Mouse (Mus musculus) MEL (cell line): ENCODE results near the gene Tmem202. TPM values are rescaled to one million over a fixed set of nuclear protein-coding genes. Genes with fewer than 3 reads are reported as not detected.

Experiments used
- DNase-seq: peaks from one replicate; pipeline ENCODE4 v3.0.0; 2011; ENCODE audit warnings: low read depth, low spot score
- H3K27ac ChIP-seq: 2 replicates; pipeline ENCODE4 v1.5.1; 2012; ENCODE audit warnings: low read depth, mild to moderate bottlenecking, control low read depth, low read length, moderate library complexity; ENCODE audit not compliant: control insufficient read depth
- H3K27me3 ChIP-seq, 2 experiments: fragments of 150-350 bp in 1 of 2; sonication (generic) in 1 of 2; 2 replicates each; pipeline ENCODE4 v1.6.1; 2012; ENCODE audit warnings: low read length in 2 of 2, mild to moderate bottlenecking in 2 of 2, improper control_type of control experiment in 1 of 2, moderate library complexity in 1 of 2; ENCODE audit not compliant: insufficient read depth in 2 of 2, control insufficient read depth in 1 of 2
- H3K36me3 ChIP-seq, 2 experiments: 2 replicates each; pipeline ENCODE4 v1.6.1; 2012 to 2014; ENCODE audit warnings: low read length in 2 of 2, improper control_type of control experiment in 1 of 2, inconsistent platforms in 1 of 2, mild to moderate bottlenecking in 1 of 2; ENCODE audit not compliant: insufficient read depth in 2 of 2, control insufficient read depth in 1 of 2
- H3K4me1 ChIP-seq, 2 experiments: fragments of 150-350 bp in 1 of 2; sonication (generic) in 1 of 2; 2 replicates each; pipeline ENCODE4 v1.6.1; 2012; ENCODE audit warnings: low read length in 2 of 2, improper control_type of control experiment in 1 of 2, mild to moderate bottlenecking in 1 of 2; ENCODE audit not compliant: insufficient read depth in 2 of 2, control insufficient read depth in 1 of 2
- H3K4me3 ChIP-seq, 2 experiments: fragments of 150-350 bp in 1 of 2; sonication (generic) in 1 of 2; 2 replicates each; pipeline ENCODE4 v1.5.1; 2012; ENCODE audit warnings: low read depth in 2 of 2, low read length in 2 of 2, mild to moderate bottlenecking in 2 of 2, moderate library complexity in 2 of 2, control low read depth in 1 of 2, improper control_type of control experiment in 1 of 2; ENCODE audit not compliant: control insufficient read depth in 1 of 2, insufficient read depth in 1 of 2
- H3K79me2 ChIP-seq: 2 replicates; pipeline ENCODE4 v1.6.1; 2012; ENCODE audit warnings: mild to moderate bottlenecking, low read length, moderate library complexity; ENCODE audit not compliant: control insufficient read depth, poor library complexity, insufficient read depth
- H3K9ac ChIP-seq: 2 replicates; pipeline ENCODE4 v1.6.1; 2012; ENCODE audit warnings: low read depth, mild to moderate bottlenecking, control low read depth, low read length, moderate library complexity; ENCODE audit not compliant: control insufficient read depth, poor library complexity, severe bottlenecking
- H3K9me3 ChIP-seq: fragments of 150-350 bp; sonication (generic); replicated peaks from 2 replicates; pipeline ENCODE4 v1.6.1; 2012; ENCODE audit warnings: mild to moderate bottlenecking, low read length, improper control_type of control experiment, moderate library complexity; ENCODE audit not compliant: insufficient read depth
- CTCF ChIP-seq, 3 experiments: IDR thresholded peaks in 2 of 3; conservative IDR thresholded peaks in 1 of 3; 2 replicates each; pipeline ENCODE4 v1.5.1; 2011 to 2012; ENCODE audit warnings: low read length in 3 of 3, low read depth in 2 of 3, mild to moderate bottlenecking in 2 of 3, improper control_type of control experiment in 1 of 3, inconsistent platforms in 1 of 3, mixed read lengths in 1 of 3, moderate library complexity in 1 of 3; ENCODE audit not compliant: control insufficient read depth in 1 of 3, insufficient read depth in 1 of 3, poor library complexity in 1 of 3, severe bottlenecking in 1 of 3
- GATA1 ChIP-seq: IDR thresholded peaks from 2 replicates; pipeline ENCODE4 v1.6.1; 2011; ENCODE audit warnings: low read depth, low read length, improper control_type of control experiment
- JUND ChIP-seq: IDR thresholded peaks from 2 replicates; pipeline ENCODE4 v1.6.1; 2011; ENCODE audit warnings: low read depth, mild to moderate bottlenecking, improper control_type of control experiment, low read length
- KAT2A ChIP-seq: conservative IDR thresholded peaks from 2 replicates; pipeline ENCODE4 v1.6.1; 2012; ENCODE audit warnings: low read depth, low read length, improper control_type of control experiment, inconsistent platforms
- MAX ChIP-seq: IDR thresholded peaks from 2 replicates; pipeline ENCODE4 v1.6.1; 2011; ENCODE audit warnings: low read length, improper control_type of control experiment
- MEF2A ChIP-seq: IDR thresholded peaks from 2 replicates; pipeline ENCODE4 v1.6.1; 2014; ENCODE audit warnings: low read depth, mild to moderate bottlenecking, inconsistent platforms, low read length, improper control_type of control experiment; ENCODE audit not compliant: poor library complexity, insufficient replicate concordance, severe bottlenecking; ENCODE audit errors: extremely low read depth
- MXI1 ChIP-seq: IDR thresholded peaks from 2 replicates; pipeline ENCODE4 v1.6.1; 2011; ENCODE audit warnings: mild to moderate bottlenecking, low read depth, low read length, improper control_type of control experiment
- MYB ChIP-seq: IDR thresholded peaks from 2 replicates; pipeline ENCODE4 v1.6.1; 2011; ENCODE audit warnings: mild to moderate bottlenecking, low read depth, low read length, improper control_type of control experiment
- NRF1 ChIP-seq: IDR thresholded peaks from 2 replicates; pipeline ENCODE4 v1.6.1; 2014; ENCODE audit warnings: low read depth, mild to moderate bottlenecking, inconsistent platforms, low read length, improper control_type of control experiment, moderate library complexity; ENCODE audit not compliant: poor library complexity, insufficient read depth, severe bottlenecking
- POLR2A ChIP-seq, 2 experiments: IDR thresholded peaks; 2 replicates each; pipeline ENCODE4 v1.6.1; 2011 to 2012; ENCODE audit warnings: low read length in 2 of 2, mild to moderate bottlenecking in 2 of 2, control low read depth in 1 of 2, improper control_type of control experiment in 1 of 2, low read depth in 1 of 2, moderate library complexity in 1 of 2; ENCODE audit not compliant: control insufficient read depth in 1 of 2, insufficient read depth in 1 of 2, poor library complexity in 1 of 2
- POLR2AphosphoS2 ChIP-seq: IDR thresholded peaks from 2 replicates; pipeline ENCODE4 v1.6.1; 2011; ENCODE audit warnings: low read length, improper control_type of control experiment
- POLR2AphosphoS5 ChIP-seq: IDR thresholded peaks from 2 replicates; pipeline ENCODE4 v1.6.1; 2012; ENCODE audit warnings: low read depth, borderline replicate concordance, mild to moderate bottlenecking, inconsistent platforms, low read length, moderate library complexity, mixed read lengths
- RAD21 ChIP-seq: IDR thresholded peaks from 2 replicates; pipeline ENCODE4 v1.6.1; 2011; ENCODE audit warnings: mild to moderate bottlenecking, low read depth, low read length, improper control_type of control experiment
- SIN3A ChIP-seq: IDR thresholded peaks from 2 replicates; pipeline ENCODE4 v1.6.1; 2012; ENCODE audit warnings: low read length, improper control_type of control experiment, inconsistent platforms
- SMC3 ChIP-seq: IDR thresholded peaks from 2 replicates; pipeline ENCODE4 v1.6.1; 2011; ENCODE audit warnings: low read depth, low read length, improper control_type of control experiment
- TAL1 ChIP-seq: IDR thresholded peaks from 2 replicates; pipeline ENCODE4 v1.6.1; 2012; ENCODE audit warnings: mild to moderate bottlenecking, inconsistent platforms, low read length, moderate library complexity, mixed read lengths
- USF1 ChIP-seq: IDR thresholded peaks from 2 replicates; pipeline ENCODE4 v1.6.1; 2014; ENCODE audit warnings: low read depth, mild to moderate bottlenecking, inconsistent platforms, low read length, improper control_type of control experiment, moderate library complexity
- ZC3H11A ChIP-seq: IDR thresholded peaks from 2 replicates; pipeline ENCODE4 v1.6.1; 2012; ENCODE audit warnings: low read depth, mild to moderate bottlenecking, inconsistent platforms, low read length, improper control_type of control experiment
- ZKSCAN1 ChIP-seq: IDR thresholded peaks from 2 replicates; pipeline ENCODE4 v1.6.1; 2012; ENCODE audit warnings: low read depth, mild to moderate bottlenecking, inconsistent platforms, low read length, improper control_type of control experiment, moderate library complexity
- ZNF384 ChIP-seq: IDR thresholded peaks from 2 replicates; pipeline ENCODE4 v1.6.1; 2012; ENCODE audit warnings: low read depth, mild to moderate bottlenecking, inconsistent platforms, low read length, improper control_type of control experiment
- polyA plus RNA-seq, 2 experiments: library from polyadenylated mRNA; stranded (reverse) in 1 of 2; unstranded in 1 of 2; fragments of >175 nt in 1 of 2; fragments of >200 nt in 1 of 2; gene quantifications; 2 replicates each; pipeline versions ENCODE4 v1.2.1 to v1.2.4; 2012; ENCODE audit warnings: low replicate concordance in 2 of 2, low read depth in 1 of 2; ENCODE audit not compliant: insufficient read length in 2 of 2, insufficient read depth in 1 of 2, missing spikeins in 1 of 2
- total RNA-seq: library from RNA; depleted of rRNA; stranded (reverse); fragments of 300-350 nt; gene quantifications from 2 replicates; pipeline ENCODE4 v1.2.3, GENCODE M21; 2012

The Tmem202 gene
- total and polyA plus RNA-seq, 3 experiments = 0.50 TPM; not detected in 2

GRCm38 (mm10) chr9:59565600-59565999, 26.0 kb upstream of the Tmem202 start:
- Histone ChIP-seq H3K9ac (no peak overlapping the region), H3K4me1 (no peaks in the 10 kb centered on the region; a peak in 1 of 4 replicates), H3K4me3 (no peak overlapping the region), H3K79me2 (no peaks in the 10 kb centered on the region), H3K9me3 (no peaks in the 10 kb centered on the region), H3K36me3 (no peaks in the 10 kb centered on the region; a peak in 1 of 4 replicates)
- DNase-seq = peak; percentile 93
- TF ChIP-seq MYB = no peak
- TF ChIP-seq RAD21 = peak; percentile 95
- 0 out of 2 replicates have a peak, but pooled peaks have one; percentile 45 for TF ChIP-seq SIN3A
- peak; percentile 94 to 97 (median 94) for TF ChIP-seq CTCF (IDR thresholded peaks at IDR 0.05 in 2 of 3, conservative IDR thresholded peaks at IDR 0.05 in 1 of 3; ENCODE audit: control insufficient read depth in 1 of 3, insufficient read depth in 1 of 3, low read depth in 2 of 3, low read length in 3 of 3, poor library complexity in 1 of 3, severe bottlenecking in 1 of 3)
- TF ChIP-seq ZNF384 = 0 out of 2 replicates have a peak, but pooled peaks have one; percentile 25
- TF ChIP-seq SMC3 = peak; percentile 94
- no peak for TF ChIP-seq MAX
- TF ChIP-seq ZC3H11A = peak; percentile 88
- TF ChIP-seq NRF1 = no peak
- TF ChIP-seq POLR2A (IDR thresholded peaks at IDR 0.05; ENCODE audit: control insufficient read depth in 1 of 2, insufficient read depth in 1 of 2, low read depth in 1 of 2, low read length in 2 of 2, poor library complexity in 1 of 2) = 0 out of 4 replicates have a peak, but pooled peaks of 1 of the 2 experiments have one; percentile 24
- TF ChIP-seq, all 39 proteins: peak for 7
- no peaks in the 10 kb centered on the region for H3K27me3 ChIP-seq
- no peak overlapping the region for H3K27ac ChIP-seq

- TF ChIP-seq GATA1 (no peak), MEF2A (no peak), KAT2A (no peak), JUND (no peak), POLR2AphosphoS5 (no peak), MXI1 (no peak), RAD21 (no peak), ZKSCAN1 (no peak), POLR2AphosphoS2 (no peak), TAL1 (no peak), NRF1 (no peak), USF1 (no peak)
- H3K4me3 ChIP-seq = no peak overlapping the region
- no peak overlapping the region for H3K27ac ChIP-seq
- no peaks in the 10 kb centered on the region for H3K27me3 ChIP-seq
- no peak for DNase-seq
- H3K36me3 ChIP-seq = peaks cover 2 to 4% of the 10 kb centered on the region in 2 experiments; a peak in 3 of 4 replicates
- H3K9ac ChIP-seq = no peak overlapping the region
- peaks cover 0 to 4% of the 10 kb centered on the region in 2 experiments; a peak in 1 of 4 replicates for H3K4me1 ChIP-seq
- no peaks in the 10 kb centered on the region for H3K9me3 ChIP-seq
- H3K79me2 ChIP-seq = no peaks in the 10 kb centered on the region
These were observed 14.1 kb upstream of the Tmem202 start for GRCm38 (mm10) chr9:59553719-59554118.
